Mouse (Mus musculus) erythroblast, embryonic 14.5 days (primary cell): Measurements from ENCODE around the gene Neb.

Source experiments
- GATA1 ChIP-seq: IDR thresholded peaks from 2 replicates; pipeline ENCODE4 v1.6.1; 2012; ENCODE audit warnings: low read length, inconsistent platforms, mixed read lengths
- TAL1 ChIP-seq: IDR thresholded peaks from 3 replicates; pipeline ENCODE4 v1.6.1; 2012; ENCODE audit warnings: low read length, inconsistent platforms, mixed read lengths

GRCm38 (mm10) chr2:52361086-52361485 lies 17.2 kb downstream of the Neb start:
- TF ChIP-seq TAL1 (no peak), GATA1 (no peak)
